Mouse (Mus musculus) heart, adult 2 months (tissue): ENCODE results near the gene Serinc3. TPM values are rescaled to one million over a fixed set of nuclear protein-coding genes. Genes with fewer than 3 reads are reported as not detected.

Experiments
- DNase-seq, 2 experiments: peaks; one replicate each; pipeline ENCODE4 v3.0.0; 2021
- H3K27ac ChIP-seq: fragments of 200-600 bp; 2 replicates; pipeline ENCODE4 v1.8.1; 2022
- H3K27me3 ChIP-seq: fragments of 200-500 bp; 2 replicates; pipeline ENCODE4 v1.6.1; 2012; ENCODE audit warnings: mild to moderate bottlenecking, low read length, inconsistent platforms, mixed read lengths; ENCODE audit not compliant: control insufficient read depth, insufficient read depth
- H3K36me3 ChIP-seq: fragments of 200-500 bp; 2 replicates; pipeline ENCODE4 v1.6.1; 2012; ENCODE audit warnings: low read length, inconsistent platforms; ENCODE audit not compliant: control insufficient read depth, insufficient read depth
- H3K4me1 ChIP-seq: fragments of 200-500 bp; 2 replicates; pipeline ENCODE4 v1.6.1; 2011; ENCODE audit warnings: low read length; ENCODE audit not compliant: control insufficient read depth, insufficient read depth
- H3K4me3 ChIP-seq: fragments of 200-600 bp; 2 replicates; pipeline ENCODE4 v1.8.1; 2022
- H3K79me2 ChIP-seq: fragments of 200-500 bp; replicated peaks from 2 replicates; pipeline ENCODE4 v1.6.1; 2012; ENCODE audit warnings: mild to moderate bottlenecking, inconsistent platforms, low read length, moderate library complexity, mixed read lengths; ENCODE audit not compliant: control insufficient read depth, insufficient read depth
- H3K9ac ChIP-seq: fragments of 200-500 bp; 2 replicates; pipeline ENCODE4 v1.6.1; 2012; ENCODE audit warnings: low read depth, mild to moderate bottlenecking, control low read depth, inconsistent platforms, low read length, mixed read lengths
- CTCF ChIP-seq: fragments of 200-600 bp; IDR thresholded peaks from 2 replicates; pipeline ENCODE4 v1.8.1; 2022; ENCODE audit warnings: antibody characterized with exemption, mild to moderate bottlenecking, moderate library complexity
- EP300 ChIP-seq: fragments of 200-500 bp; IDR thresholded peaks from 2 replicates; pipeline ENCODE4 v1.6.1; 2011; ENCODE audit warnings: low read depth, low read length, control low read depth; ENCODE audit not compliant: insufficient read depth
- POLR2A ChIP-seq: fragments of 200-500 bp; IDR thresholded peaks from 2 replicates; pipeline ENCODE4 v1.6.1; 2011; ENCODE audit warnings: mild to moderate bottlenecking, low read depth, low read length, control low read depth; ENCODE audit not compliant: insufficient read depth
- whole genome bisulfite sequencing: fragments of 180-500 bp; shearing (Covaris S2); methylation state at CpG from one replicate; pipeline ENCODE4 v1.1.7; 2018; 5-methylcytosine and 5-hydroxymethylcytosine counted together
- intact Hi-C: fragments of 180-260 bp; cut with DNase I; formaldehyde crosslinking; loops from one replicate; pipeline ENCODE4 v1.15.1; 2025
- polyA plus RNA-seq: library from polyadenylated mRNA; depleted of rRNA; stranded (reverse); fragments of >200 nt; gene quantifications from 2 replicates; pipeline ENCODE4 v1.2.3, GENCODE M21; 2012
- total RNA-seq, 2 experiments: library from RNA; stranded (reverse); gene quantifications; 2 replicates each; pipeline ENCODE4 v1.2.3; 2021

The Serinc3 gene
- total and polyA plus RNA-seq, 3 experiments, result 264 to 351 (median 294) TPM

- H3K36me3 ChIP-seq, result no peaks in the 10 kb centered on the region
- H3K4me3 ChIP-seq, result no peak overlapping the region
- H3K9ac ChIP-seq, result no peak overlapping the region
- TF ChIP-seq CTCF, result no peak
- no peak for TF ChIP-seq POLR2A
- no peak for TF ChIP-seq EP300
- H3K4me1 ChIP-seq, result no peaks in the 10 kb centered on the region
- H3K27ac ChIP-seq, result no peak overlapping the region
- no peaks in the 10 kb centered on the region; the same call in 1 of the 2 replicates for H3K79me2 ChIP-seq
- WGBS, result 88% methylated on average over 12 of the region's 12 CpGs
- DNase-seq, result peak in 1 of 2 experiments; percentile 40
- intact Hi-C loops, result loop anchor here (10.0 kb wide), 1 partner anchor 175 kb away; no protein-coding TSS in a partner anchor
- H3K27me3 ChIP-seq, result no peaks in the 10 kb centered on the region
These were observed 35.5 kb downstream of the Serinc3 start for GRCm38 (mm10) chr2:163609281-163609975.

GRCm38 (mm10) chr2:163608008-163608407 is 36.9 kb downstream of the Serinc3 start:
- no peaks in the 10 kb centered on the region for H3K79me2 ChIP-seq
- DNase-seq, result no peak
- TF ChIP-seq POLR2A (no peak), EP300 (no peak), CTCF (no peak)
- no peak overlapping the region for H3K9ac ChIP-seq
- H3K36me3 ChIP-seq, result no peaks in the 10 kb centered on the region
- H3K4me1 ChIP-seq, result no peaks in the 10 kb centered on the region
- no peaks in the 10 kb centered on the region for H3K27me3 ChIP-seq
- no peak overlapping the region for H3K4me3 ChIP-seq
- no peak overlapping the region for H3K27ac ChIP-seq
- intact Hi-C loops, result loop anchor here (10.0 kb wide), 1 partner anchor 177 kb away; no protein-coding TSS in a partner anchor
- WGBS, result 80% methylated on average over 7 of the region's 7 CpGs

- Histone ChIP-seq H3K36me3 (peaks cover 3% of the 10 kb centered on the region; the same call in 1 of the 2 replicates), H3K27me3 (no peaks in the 10 kb centered on the region), H3K4me1 (peaks cover 5% of the 10 kb centered on the region), H3K9ac (no peak overlapping the region), H3K27ac (no peak overlapping the region), H3K4me3 (no peak overlapping the region), H3K79me2 (no peaks in the 10 kb centered on the region)
- TF ChIP-seq POLR2A, result no peak
- TF ChIP-seq CTCF, result no peak
- TF ChIP-seq EP300, result no peak
- intact Hi-C loops, result loop anchor here (10.0 kb wide), 1 partner anchor 179 kb away; no protein-coding TSS in a partner anchor
- 88% methylated on average over 7 of the region's 7 CpGs for WGBS
- no peak for DNase-seq
These were observed 38.8 kb downstream of the Serinc3 start for GRCm38 (mm10) chr2:163606161-163606560.

- no peaks in the 10 kb centered on the region for H3K79me2 ChIP-seq
- peak within 1 kb of the TSS; percentile 96 for H3K27ac ChIP-seq
- TF ChIP-seq POLR2A (peak; percentile 75), CTCF (peak; percentile 84), EP300 (peak; percentile 66; the same call in 1 of the 2 replicates)
- H3K9ac ChIP-seq, result peak within 1 kb of the TSS; percentile 94
- peak within 1 kb of the TSS; percentile 96 for H3K4me3 ChIP-seq
- no peaks in the 10 kb centered on the region for H3K27me3 ChIP-seq
- H3K36me3 ChIP-seq, result peaks cover 3% of the 10 kb centered on the region; the same call in 1 of the 2 replicates
- DNase-seq, result peak; percentile 91 to 92
- WGBS, result under 1% methylated on average over 57 of the region's 57 CpGs
- intact Hi-C loops, result loop anchor here (1.0 to 10.0 kb wide), 3 partner anchors 42 to 182 kb away; partner anchors contain the start of gene Serinc3
- peaks cover 6% of the 10 kb centered on the region for H3K4me1 ChIP-seq
These were observed 42.6 kb downstream of the Serinc3 start, which contains the start of gene Ttpal for GRCm38 (mm10) chr2:163602101-163602971. Ttpal (plus strand) TSS chr2:163602314.

- DNase-seq, result no peak
- H3K79me2 ChIP-seq, result no peaks in the 10 kb centered on the region
- intact Hi-C loops, result loop anchor here (1.0 to 10.0 kb wide), 3 partner anchors 43 to 183 kb away; partner anchors contain the start of gene Serinc3
- WGBS, result 69% methylated on average over 7 of the region's 7 CpGs
- H3K27me3 ChIP-seq, result no peaks in the 10 kb centered on the region
- peak overlapping the region; percentile 96 for H3K4me3 ChIP-seq
- TF ChIP-seq EP300 (no peak), POLR2A (no peak), CTCF (no peak)
- peak overlapping the region; percentile 96 for H3K27ac ChIP-seq
- H3K9ac ChIP-seq, result peak overlapping the region; percentile 56
- peaks cover 7% of the 10 kb centered on the region for H3K36me3 ChIP-seq
- peaks cover 12% of the 10 kb centered on the region for H3K4me1 ChIP-seq
These were observed 43.2 kb downstream of the Serinc3 start for GRCm38 (mm10) chr2:163601712-163602100.

- no peaks in the 10 kb centered on the region for H3K27me3 ChIP-seq
- no peak overlapping the region for H3K9ac ChIP-seq
- H3K79me2 ChIP-seq, result no peaks in the 10 kb centered on the region
- 67% methylated on average over 7 of the region's 7 CpGs for WGBS
- no peak for TF ChIP-seq EP300
- TF ChIP-seq CTCF, result no peak
- no peak for TF ChIP-seq POLR2A
- no peak for DNase-seq
- peaks cover 18% of the 10 kb centered on the region for H3K4me1 ChIP-seq
- peaks cover 12% of the 10 kb centered on the region for H3K36me3 ChIP-seq
- H3K27ac ChIP-seq, result no peak overlapping the region
- intact Hi-C loops, result loop anchor here (10.0 kb wide), 1 partner anchor 184 kb away; no protein-coding TSS in a partner anchor
- H3K4me3 ChIP-seq, result no peak overlapping the region
These were observed 43.9 kb downstream of the Serinc3 start for GRCm38 (mm10) chr2:163601066-163601465.
